Mouse (Mus musculus) layer of hippocampus, adult 8-10 months (tissue): ENCODE measurements around the gene Gm49384. TPM values are rescaled to one million over a fixed set of nuclear protein-coding genes. Genes with fewer than 3 reads are reported as not detected.
"Not testable (repeated sequence)": the region's sequence is repeated elsewhere in the genome, so short reads cannot be mapped to it uniquely, and the experiment has no call there.

ENCODE experiments used
- DNase-seq, 2 experiments: peaks; one replicate each; pipeline ENCODE4 v3.0.0; 2022; ENCODE audit warnings: low spot score in 2 of 2
- total RNA-seq, 4 experiments: library from RNA; stranded (reverse); gene quantifications; 2 replicates each; pipeline ENCODE4 v1.2.4; 2022

The Gm49384 gene
- total RNA-seq, 4 experiments from 2014 or later, result 2.5 to 5.0 (median 3.8) TPM

GRCm38 (mm10) chr12:69168461-69169106, 35.5 kb downstream of the Gm49384 start, which contains the start of gene Lrr1:
Gene Lrr1, plus strand, starts transcription at chr12:69168814.
- peak; percentile 72 to 90 for DNase-seq

GRCm38 (mm10) chr12:69167656-69168460, 36.2 kb downstream of the Gm49384 start:
- DNase-seq, result no peak

GRCm38 (mm10) chr12:69166861-69167581, 37.0 kb downstream of the Gm49384 start:
- not testable (repeated sequence) for DNase-seq

GRCm38 (mm10) chr12:69164904-69165303, 39.2 kb downstream of the Gm49384 start:
- no peak for DNase-seq

- not testable (repeated sequence) for DNase-seq
Measured at GRCm38 (mm10) chr12:69163586-69163985, 40.5 kb downstream of the Gm49384 start.

- DNase-seq, result not testable (repeated sequence)
Measured at GRCm38 (mm10) chr12:69160677-69161076, 43.4 kb downstream of the Gm49384 start.

GRCm38 (mm10) chr12:69159578-69159940, 44.5 kb downstream of the Gm49384 start:
- no peak for DNase-seq

- peak; percentile 98 to 99 for DNase-seq
Measured at GRCm38 (mm10) chr12:69158765-69159577, 45.1 kb downstream of the Gm49384 start, which contains the start of gene Rps29. Gene Rps29, minus strand, starts transcription at chr12:69159186.

GRCm38 (mm10) chr12:69158366-69158764, 45.7 kb downstream of the Gm49384 start:
- no peak for DNase-seq

- DNase-seq, result no peak
Measured at GRCm38 (mm10) chr12:69157107-69157506, 47.0 kb downstream of the Gm49384 start.

GRCm38 (mm10) chr12:69156436-69156835, 47.6 kb downstream of the Gm49384 start:
- DNase-seq, result no peak

GRCm38 (mm10) chr12:69155923-69156322, 48.1 kb downstream of the Gm49384 start:
- no peak for DNase-seq

GRCm38 (mm10) chr12:69150049-69150448, 54.0 kb downstream of the Gm49384 start:
- DNase-seq, result no peak

- no peak for DNase-seq
Measured at GRCm38 (mm10) chr12:69147166-69147735, 56.8 kb downstream of the Gm49384 start.

GRCm38 (mm10) chr12:69143460-69143859, 60.6 kb downstream of the Gm49384 start:
- no peak for DNase-seq

GRCm38 (mm10) chr12:69139841-69140240, 64.2 kb downstream of the Gm49384 start:
- no peak for DNase-seq
